Mouse (Mus musculus): ENCODE measurements at regions not wholly inside any gene's neighbourhood (a gene's known extent, or its start where the extent isn't known, plus 50 kb on each side); places are given as distances from the start of the nearest gene placed in this dataset.

DNA sequence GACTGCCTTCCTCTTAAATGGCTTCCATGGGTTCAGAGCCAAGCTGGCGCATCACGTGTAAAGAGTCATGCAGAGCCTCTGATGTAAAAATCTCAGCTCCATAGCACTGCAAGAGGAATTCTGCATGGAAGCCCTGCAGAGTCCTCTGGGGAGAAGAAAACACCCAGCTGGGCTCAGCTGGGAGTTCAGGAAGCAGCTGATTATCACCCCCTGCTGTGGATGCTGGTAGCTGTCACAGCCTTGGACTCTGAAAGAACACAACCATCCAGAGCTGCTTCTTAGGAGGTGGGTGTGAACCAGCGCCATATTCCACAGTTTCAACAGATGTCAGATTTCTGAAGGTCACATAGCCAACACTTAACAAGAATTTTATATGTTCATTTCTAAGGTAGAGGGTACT lies 329.2 kb downstream of the Hs3st1 start:
- Histone ChIP-seq H3K27ac (no peak overlapping the region), H3K4me1 (replicated peaks; ENCODE audit: control insufficient read depth, insufficient read depth, low read length) (no peaks in the 10 kb centered on the region), H3K4me3 (replicated peaks; ENCODE audit: low read length) (no peak overlapping the region), H3K36me3 (replicated peaks; ENCODE audit: control insufficient read depth, insufficient read depth) (no peaks in the 10 kb centered on the region), H3K9ac (no peak overlapping the region), H3K4me2 (replicated peaks) (no peak overlapping the region), H3K9me3 (ENCODE audit: control insufficient read depth, low read length) (no peaks in the 10 kb centered on the region), H3K27me3 (ENCODE audit: control insufficient read depth, insufficient read depth, low read length) (no peaks in the 10 kb centered on the region)
- ATAC-seq (ENCODE audit: low FRiP score) = no peak
- 78% methylated on average over 3 of the region's 3 CpGs for WGBS
- DNase-seq (ENCODE audit: low spot score) = no peak

DNA sequence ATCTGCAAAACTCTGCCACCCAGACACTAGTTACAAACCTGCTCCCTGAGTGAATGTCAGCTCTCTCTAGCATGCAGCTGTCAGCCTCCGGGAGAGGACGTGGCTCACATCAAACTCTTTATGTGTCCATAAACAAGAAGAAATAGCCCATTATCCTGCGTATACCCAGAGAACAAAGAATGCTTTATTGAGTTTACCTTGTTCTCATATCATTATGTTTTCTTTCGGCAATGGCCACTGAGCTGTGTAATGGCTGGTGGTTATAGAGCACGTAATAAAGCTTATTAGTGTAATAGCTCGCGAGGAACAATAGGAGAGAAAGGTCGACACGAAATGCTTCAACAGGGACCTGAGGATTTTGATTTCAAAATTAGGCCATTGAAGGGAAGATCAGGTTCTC lies 331.6 kb downstream of the Hs3st1 start:
- Histone ChIP-seq H3K9me3 (ENCODE audit: control insufficient read depth, low read length) (no peaks in the 10 kb centered on the region), H3K27ac (no peak overlapping the region), H3K4me2 (replicated peaks) (no peak overlapping the region), H3K9ac (no peak overlapping the region), H3K27me3 (ENCODE audit: control insufficient read depth, insufficient read depth, low read length) (no peaks in the 10 kb centered on the region), H3K4me3 (replicated peaks; ENCODE audit: low read length) (no peak overlapping the region), H3K4me1 (replicated peaks; ENCODE audit: control insufficient read depth, insufficient read depth, low read length) (no peaks in the 10 kb centered on the region), H3K36me3 (replicated peaks; ENCODE audit: control insufficient read depth, insufficient read depth) (no peaks in the 10 kb centered on the region)
- WGBS = 63% methylated on average over 9 of the region's 9 CpGs
- DNase-seq (ENCODE audit: low spot score) (no peak), ATAC-seq (ENCODE audit: low FRiP score) (no peak)

DNA sequence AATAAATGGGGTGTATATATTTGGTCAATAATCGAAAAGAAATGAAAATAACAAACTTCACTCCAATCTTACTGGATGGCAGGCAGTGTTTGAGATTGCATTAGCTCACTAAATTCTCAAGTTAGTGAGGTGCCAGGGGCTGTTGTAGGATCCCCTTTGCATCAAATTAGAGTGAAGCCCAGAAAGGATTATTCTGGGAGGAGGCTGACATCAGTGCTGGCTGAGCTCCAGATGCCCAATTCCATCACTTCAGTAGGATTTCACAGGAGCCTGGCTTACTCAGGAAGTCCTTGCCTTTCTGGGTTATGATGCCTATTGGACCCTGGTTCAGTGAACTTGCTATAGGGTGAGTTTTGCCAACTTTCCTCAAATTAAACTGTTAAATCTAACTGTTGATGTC lies 336.5 kb downstream of the Hs3st1 start:
- Histone ChIP-seq H3K4me1 (replicated peaks; ENCODE audit: control insufficient read depth, insufficient read depth, low read length) (0 out of 2 replicates have a peak, but pooled peaks cover 6% of the 10 kb centered on the region), H3K4me2 (replicated peaks) (no peak overlapping the region), H3K9me3 (ENCODE audit: control insufficient read depth, low read length) (no peaks in the 10 kb centered on the region), H3K4me3 (replicated peaks; ENCODE audit: low read length) (no peak overlapping the region), H3K27me3 (ENCODE audit: control insufficient read depth, insufficient read depth, low read length) (no peaks in the 10 kb centered on the region), H3K9ac (no peak overlapping the region), H3K36me3 (replicated peaks; ENCODE audit: control insufficient read depth, insufficient read depth) (no peaks in the 10 kb centered on the region), H3K27ac (no peak overlapping the region)
- 90% methylated on average over 1 of the region's 1 CpGs for WGBS
- no peak for ATAC-seq (ENCODE audit: low FRiP score)
- no peak for DNase-seq (ENCODE audit: low spot score)

DNA sequence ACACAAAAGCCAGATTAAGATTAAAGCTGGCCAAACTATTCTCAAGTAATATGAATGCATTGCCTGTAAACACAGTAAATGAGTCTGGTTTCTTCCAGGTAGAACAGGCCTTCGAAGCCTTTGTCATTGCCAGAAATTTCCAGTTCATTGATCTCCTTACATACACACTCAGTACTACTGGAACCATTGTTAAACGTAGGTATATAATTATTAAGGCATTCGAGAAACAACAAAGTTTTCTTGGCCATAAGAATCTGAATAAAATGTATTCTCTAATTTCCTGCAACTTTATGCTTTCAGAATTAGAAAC lies 337.5 kb downstream of the Hs3st1 start:
- WGBS = 62% methylated on average over 3 of the region's 3 CpGs
- DNase-seq (ENCODE audit: low spot score) (no peak), ATAC-seq (ENCODE audit: low FRiP score) (no peak; the same call in 1 of the 2 replicates)
- H3K36me3 ChIP-seq (replicated peaks; ENCODE audit: control insufficient read depth, insufficient read depth) = no peaks in the 10 kb centered on the region
- H3K9ac ChIP-seq = no peak overlapping the region
- no peak overlapping the region for H3K27ac ChIP-seq
- H3K4me1 ChIP-seq (replicated peaks; ENCODE audit: control insufficient read depth, insufficient read depth, low read length) = 0 out of 2 replicates have a peak, but pooled peaks cover 6% of the 10 kb centered on the region
- no peaks in the 10 kb centered on the region for H3K27me3 ChIP-seq (ENCODE audit: control insufficient read depth, insufficient read depth, low read length)
- H3K4me3 ChIP-seq (replicated peaks; ENCODE audit: low read length) = no peak overlapping the region
- no peaks in the 10 kb centered on the region for H3K9me3 ChIP-seq (ENCODE audit: control insufficient read depth, low read length)
- H3K4me2 ChIP-seq (replicated peaks) = no peak overlapping the region

DNA sequence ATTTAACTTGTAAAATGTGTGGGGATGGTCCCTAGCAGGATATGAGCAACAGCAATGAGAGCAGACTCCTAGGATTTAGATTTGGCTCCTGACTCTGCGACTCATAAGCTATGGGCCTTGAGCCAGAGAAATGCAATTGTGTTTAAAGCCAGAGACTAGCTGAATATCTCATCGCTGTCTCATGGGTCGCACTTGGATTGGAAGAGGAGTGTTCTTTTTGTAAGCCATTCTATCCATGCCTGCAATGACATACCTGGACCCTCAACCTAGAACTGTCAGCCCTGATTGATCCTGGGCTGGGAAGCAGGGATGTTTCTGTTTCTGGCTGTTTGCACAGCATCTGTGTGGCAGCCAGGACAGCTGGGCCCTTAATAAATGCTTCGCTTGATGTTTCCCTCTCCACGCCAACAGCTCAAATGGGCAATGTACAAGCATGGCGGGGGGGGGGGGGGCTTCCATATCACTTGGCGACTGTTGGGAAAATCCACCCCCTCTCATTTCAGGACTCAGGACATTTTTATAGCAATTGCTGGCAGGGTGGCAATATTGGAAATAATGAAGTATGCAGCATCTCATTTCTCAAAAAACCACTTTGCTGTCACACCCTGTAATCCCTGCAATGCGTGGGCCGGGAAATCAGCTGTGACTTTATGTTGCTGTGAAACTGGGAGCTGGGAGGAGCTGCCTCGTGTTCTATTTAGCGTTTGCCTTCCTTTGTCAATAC lies 338.0 kb downstream of the Hs3st1 start:
- ATAC-seq (ENCODE audit: low FRiP score) (peak; percentile 89), DNase-seq (ENCODE audit: low spot score) (peak; percentile 52)
- Histone ChIP-seq H3K27ac (0 out of 2 replicates have a peak overlapping the region, but pooled peaks have one; percentile 4), H3K4me3 (replicated peaks; ENCODE audit: low read length) (no peak overlapping the region), H3K4me1 (replicated peaks; ENCODE audit: control insufficient read depth, insufficient read depth, low read length) (0 out of 2 replicates have a peak, but pooled peaks cover 6% of the 10 kb centered on the region), H3K36me3 (replicated peaks; ENCODE audit: control insufficient read depth, insufficient read depth) (no peaks in the 10 kb centered on the region), H3K4me2 (replicated peaks) (no peak overlapping the region), H3K27me3 (ENCODE audit: control insufficient read depth, insufficient read depth, low read length) (no peaks in the 10 kb centered on the region), H3K9me3 (ENCODE audit: control insufficient read depth, low read length) (no peaks in the 10 kb centered on the region), H3K9ac (no peak overlapping the region)
- WGBS = 41% methylated on average over 11 of the region's 11 CpGs

DNA sequence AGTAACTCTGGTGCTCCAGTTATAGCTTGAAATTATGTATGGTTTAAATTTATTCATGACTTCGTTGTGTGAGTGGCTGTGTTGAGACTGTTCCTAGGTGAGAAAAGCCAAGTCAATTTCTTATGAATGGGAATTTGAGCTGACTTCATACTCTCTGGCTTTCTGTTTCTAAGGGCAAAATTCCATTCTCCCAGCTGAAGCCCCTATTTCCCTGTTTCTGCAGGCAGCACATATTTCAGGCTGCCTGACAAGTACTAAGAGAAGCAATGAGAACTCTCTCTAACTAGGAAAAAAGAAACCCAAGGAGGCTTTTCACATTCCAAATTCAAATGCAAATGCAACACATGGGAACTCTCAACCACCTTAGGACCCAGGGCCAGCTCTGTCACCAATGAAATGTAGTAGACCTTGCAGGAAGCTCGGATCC lies 338.7 kb downstream of the Hs3st1 start:
- 44% methylated on average over 2 of the region's 2 CpGs for WGBS
- Histone ChIP-seq H3K36me3 (replicated peaks; ENCODE audit: control insufficient read depth, insufficient read depth) (no peaks in the 10 kb centered on the region), H3K27ac (0 out of 2 replicates have a peak overlapping the region, but pooled peaks have one; percentile 4), H3K4me3 (replicated peaks; ENCODE audit: low read length) (no peak overlapping the region), H3K4me2 (replicated peaks) (no peak overlapping the region), H3K27me3 (ENCODE audit: control insufficient read depth, insufficient read depth, low read length) (no peaks in the 10 kb centered on the region), H3K4me1 (replicated peaks; ENCODE audit: control insufficient read depth, insufficient read depth, low read length) (0 out of 2 replicates have a peak, but pooled peaks cover 6% of the 10 kb centered on the region), H3K9me3 (ENCODE audit: control insufficient read depth, low read length) (no peaks in the 10 kb centered on the region), H3K9ac (no peak overlapping the region)
- DNase-seq (ENCODE audit: low spot score) = no peak
- ATAC-seq (ENCODE audit: low FRiP score) = no peak

DNA sequence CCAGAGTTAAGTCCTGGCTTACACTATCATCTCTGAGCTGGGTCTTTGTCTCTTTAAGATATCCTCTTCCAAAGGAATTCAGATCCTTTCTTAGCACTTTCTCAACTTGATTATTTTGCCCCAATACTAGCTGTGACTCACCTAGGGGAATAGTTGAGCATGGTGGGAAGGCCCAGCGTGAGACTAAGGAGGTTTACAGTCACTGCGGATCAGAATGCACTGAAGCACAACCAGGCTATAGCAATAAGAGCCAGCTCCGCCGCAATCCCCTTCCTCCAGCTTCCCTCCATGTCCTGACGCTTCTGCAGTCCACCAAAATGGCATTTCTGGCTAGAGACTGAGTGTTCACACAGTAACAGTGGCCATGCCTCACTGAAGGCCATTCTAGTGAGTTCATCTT lies 342.5 kb downstream of the Hs3st1 start:
- no peaks in the 10 kb centered on the region for H3K9me3 ChIP-seq (ENCODE audit: control insufficient read depth, low read length)
- no peaks in the 10 kb centered on the region for H3K36me3 ChIP-seq (replicated peaks; ENCODE audit: control insufficient read depth, insufficient read depth)
- no peak overlapping the region for H3K4me2 ChIP-seq (replicated peaks)
- ATAC-seq (ENCODE audit: low FRiP score) = no peak
- no peaks in the 10 kb centered on the region for H3K27me3 ChIP-seq (ENCODE audit: control insufficient read depth, insufficient read depth, low read length)
- 0 out of 2 replicates have a peak, but pooled peaks cover 5% of the 10 kb centered on the region for H3K4me1 ChIP-seq (replicated peaks; ENCODE audit: control insufficient read depth, insufficient read depth, low read length)
- WGBS = 63% methylated on average over 5 of the region's 5 CpGs
- no peak for DNase-seq (ENCODE audit: low spot score)
- H3K9ac ChIP-seq = no peak overlapping the region
- H3K4me3 ChIP-seq (replicated peaks; ENCODE audit: low read length) = no peak overlapping the region
- no peak overlapping the region for H3K27ac ChIP-seq

DNA sequence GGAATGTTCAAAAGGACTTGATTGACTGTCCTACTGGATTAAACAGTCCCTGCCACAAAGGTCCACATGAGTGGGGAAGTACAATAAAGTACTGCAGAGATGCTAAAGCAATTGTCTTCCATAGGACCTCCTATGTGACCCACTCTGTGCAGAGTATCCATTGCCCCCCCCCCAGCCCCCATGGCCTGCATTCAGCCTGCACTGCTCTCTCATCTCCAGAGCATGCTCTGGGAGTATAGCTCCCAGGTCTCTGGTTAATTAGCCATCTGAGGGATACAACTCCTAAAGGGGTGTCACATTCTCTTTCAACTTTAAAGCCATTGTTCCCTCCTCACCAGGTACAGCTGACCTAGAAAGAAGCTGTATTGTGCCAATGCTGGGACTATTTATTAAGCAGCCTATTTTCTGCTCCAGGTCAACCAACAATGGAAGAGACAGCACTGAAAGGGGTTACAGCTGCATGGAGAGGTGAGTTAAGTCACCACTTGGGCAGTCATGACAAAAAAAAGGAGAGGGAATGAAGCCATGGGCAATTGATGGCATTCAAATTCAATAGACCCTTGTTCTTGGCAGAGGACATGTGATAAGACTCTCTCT lies 364.8 kb downstream of the Hs3st1 start:
- 0 out of 2 replicates have a peak, but pooled peaks have one; percentile 37 for ATAC-seq (ENCODE audit: low FRiP score)
- H3K9me3 ChIP-seq (ENCODE audit: control insufficient read depth, low read length) = no peaks in the 10 kb centered on the region
- DNase-seq (ENCODE audit: low spot score) = no peak
- no peak overlapping the region for H3K4me3 ChIP-seq (replicated peaks; ENCODE audit: low read length)
- no peak overlapping the region for H3K27ac ChIP-seq
- no peaks in the 10 kb centered on the region for H3K36me3 ChIP-seq (replicated peaks; ENCODE audit: control insufficient read depth, insufficient read depth)
- no peak overlapping the region for H3K4me2 ChIP-seq (replicated peaks)
- H3K27me3 ChIP-seq (ENCODE audit: control insufficient read depth, insufficient read depth, low read length) = no peaks in the 10 kb centered on the region
- H3K9ac ChIP-seq = no peak overlapping the region
- no peaks in the 10 kb centered on the region for H3K4me1 ChIP-seq (replicated peaks; ENCODE audit: control insufficient read depth, insufficient read depth, low read length)

DNA sequence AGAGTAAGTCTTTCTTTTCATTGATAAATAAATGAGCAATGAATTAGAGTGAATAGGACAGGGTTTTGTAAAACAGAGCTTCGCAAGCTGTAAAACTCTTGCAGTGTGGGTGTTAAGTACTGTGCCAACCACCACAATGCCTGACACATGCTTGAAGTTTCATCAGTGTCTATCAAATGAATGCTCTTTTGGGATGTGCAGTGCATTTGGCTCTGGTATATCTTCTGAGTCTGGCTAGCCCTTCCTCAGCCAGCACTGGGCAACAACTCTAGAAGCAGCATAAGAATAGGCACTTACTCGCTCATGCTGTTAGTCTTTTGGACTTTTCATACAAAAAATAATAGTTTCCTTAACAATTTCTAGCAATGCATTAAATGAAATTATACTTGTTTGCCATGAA lies 370.9 kb downstream of the Hs3st1 start:
- no peaks in the 10 kb centered on the region for H3K9me3 ChIP-seq (ENCODE audit: control insufficient read depth, low read length)
- no peak for ATAC-seq (ENCODE audit: low FRiP score)
- no peak for DNase-seq (ENCODE audit: low spot score)
- no peak overlapping the region for H3K4me3 ChIP-seq (replicated peaks; ENCODE audit: low read length)
- WGBS = 91% methylated on average over 2 of the region's 2 CpGs
- H3K4me2 ChIP-seq (replicated peaks) = no peak overlapping the region
- H3K27me3 ChIP-seq (ENCODE audit: control insufficient read depth, insufficient read depth, low read length) = no peaks in the 10 kb centered on the region
- H3K9ac ChIP-seq = no peak overlapping the region
- H3K27ac ChIP-seq = no peak overlapping the region
- H3K36me3 ChIP-seq (replicated peaks; ENCODE audit: control insufficient read depth, insufficient read depth) = no peaks in the 10 kb centered on the region
- H3K4me1 ChIP-seq (replicated peaks; ENCODE audit: control insufficient read depth, insufficient read depth, low read length) = no peaks in the 10 kb centered on the region
